Mouse (Mus musculus) right cerebral cortex, postnatal 14 days (tissue): ENCODE data around the gene Cox20.
A peak's percentile ranks its signal among the peaks of the same experiment; 100 is the strongest.
"Not testable (repeated sequence)": the region's sequence is repeated elsewhere in the genome, so short reads cannot be mapped to it uniquely, and the experiment has no call there.

ENCODE experiments used
- DNase-seq: peaks from one replicate; pipeline ENCODE4 v3.0.0; 2022

Cox20 gene

DNA sequence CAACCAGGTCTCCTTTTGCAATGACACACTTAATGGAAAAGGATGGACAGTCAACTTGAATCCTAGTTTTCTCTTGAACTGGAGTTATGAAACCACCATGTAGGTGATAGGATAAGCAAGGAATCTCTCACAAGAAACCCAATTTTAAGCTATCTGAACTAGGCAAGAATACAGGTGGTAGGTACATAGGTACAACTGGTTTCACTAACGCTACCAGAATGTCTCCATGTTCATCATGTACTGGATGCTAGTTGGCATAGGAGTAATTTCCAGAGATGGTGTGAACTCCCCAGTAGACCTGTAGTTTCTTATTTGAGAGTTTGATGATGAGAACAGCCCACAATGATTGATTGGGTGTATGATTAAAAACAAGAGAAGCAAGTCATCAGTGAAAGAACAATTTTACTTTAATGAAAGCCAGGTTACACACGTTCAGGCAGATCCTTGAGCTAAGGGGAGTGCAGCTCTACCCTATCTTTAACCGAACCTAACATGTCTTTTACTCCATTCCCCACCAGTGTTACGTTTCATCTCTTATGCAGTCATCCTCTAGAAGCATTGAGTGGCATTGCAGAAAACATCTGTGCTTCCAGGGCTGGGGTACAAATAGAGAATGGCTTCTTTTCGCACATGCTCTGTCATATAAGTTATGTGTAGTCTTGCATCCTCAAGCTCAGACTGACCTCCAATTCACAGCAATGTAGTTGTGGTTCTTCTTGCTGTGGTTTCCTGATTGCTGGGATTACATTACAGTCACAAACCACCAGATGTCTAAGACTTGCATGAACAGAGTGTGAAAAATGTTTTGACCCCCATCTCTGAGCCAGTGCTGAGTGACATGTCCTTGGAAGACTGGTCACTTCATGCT, 2.0 kb downstream of the Cox20 start:
- no peak for DNase-seq

DNA sequence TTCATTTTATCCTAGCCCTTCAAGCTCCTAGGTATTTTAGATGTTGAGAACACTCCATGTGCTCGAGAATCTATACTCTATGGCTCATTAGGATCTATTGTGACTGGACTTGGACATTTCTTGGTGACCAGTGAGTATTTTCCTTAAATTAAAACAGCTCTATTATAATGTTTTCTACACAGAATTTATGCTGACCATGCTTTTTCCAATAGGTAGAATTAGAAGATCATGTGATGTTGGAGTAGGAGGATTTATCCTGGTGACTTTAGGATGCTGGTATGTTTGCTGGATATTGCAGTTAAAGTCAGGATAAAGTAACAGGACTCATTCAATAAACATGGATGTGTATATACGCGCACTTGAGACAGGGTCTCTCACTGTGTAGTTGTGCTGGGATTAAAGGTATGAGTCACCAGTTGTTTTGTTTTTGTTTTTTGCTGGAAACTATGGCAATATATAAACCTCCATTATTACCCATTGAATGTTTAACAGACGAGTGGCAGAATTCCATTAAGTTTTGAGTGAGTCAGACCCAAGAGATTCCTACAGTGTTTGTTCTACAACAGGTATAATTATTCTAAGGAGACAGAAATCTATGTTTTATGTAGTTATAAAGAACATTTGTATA, 2.9 kb downstream of the Cox20 start:
- DNase-seq, result no peak

DNA sequence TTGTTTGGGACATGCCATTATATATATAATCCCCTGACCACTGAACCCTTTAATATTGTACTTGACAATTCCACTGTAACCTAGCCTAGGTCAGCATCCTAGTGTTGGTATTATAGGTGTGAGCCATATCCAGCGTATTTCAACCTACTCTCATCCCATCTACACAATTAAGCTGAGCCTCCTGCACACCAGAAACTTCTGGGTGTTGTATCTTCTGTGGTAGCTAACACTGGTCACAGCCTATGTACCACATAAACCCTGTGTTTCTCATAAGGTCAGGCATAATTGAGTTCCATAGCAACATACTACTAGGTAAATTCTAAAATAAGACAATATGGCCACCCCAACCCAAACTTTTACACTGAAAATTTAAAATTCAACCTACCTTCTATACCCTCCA, 4.3 kb downstream of the Cox20 start:
- no peak for DNase-seq

DNA sequence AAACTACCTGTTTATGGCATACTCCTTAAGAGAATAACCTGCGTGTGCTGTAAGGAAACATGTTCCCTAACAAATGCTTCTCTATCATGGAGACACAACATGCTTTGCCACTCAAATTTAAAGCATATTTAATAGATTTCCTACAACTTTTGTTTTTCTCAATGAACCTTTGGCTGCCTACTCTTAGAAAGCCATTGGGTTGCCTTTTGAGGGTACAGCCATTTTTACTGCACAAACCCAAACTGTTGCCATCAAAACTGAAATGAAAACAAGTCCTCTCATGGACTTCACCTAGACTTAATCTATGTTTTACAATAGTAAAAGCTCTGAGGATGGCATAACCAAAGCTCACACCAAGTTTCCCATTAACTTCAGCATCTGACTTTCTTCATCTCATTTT, 5.6 kb downstream of the Cox20 start:
- no peak for DNase-seq

DNA sequence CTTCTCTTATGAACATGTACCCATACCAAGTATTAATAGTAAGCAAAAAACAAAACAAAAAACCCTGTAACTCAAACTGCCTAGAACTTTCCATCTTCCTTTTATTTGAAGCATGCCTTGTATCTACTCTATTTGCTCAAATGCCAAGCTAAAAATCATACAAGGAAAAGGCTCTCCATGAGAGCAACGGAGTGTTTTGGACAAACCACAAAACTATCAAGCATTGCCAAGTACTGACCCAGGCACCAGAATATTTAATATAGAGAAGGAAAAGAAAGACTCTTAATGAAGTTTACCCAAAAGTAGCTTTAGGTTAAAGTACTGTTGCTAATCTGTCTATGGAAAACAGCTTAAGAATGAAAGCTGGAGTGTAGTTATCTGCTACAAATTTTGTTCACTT, 7.4 kb downstream of the Cox20 start:
- DNase-seq, result no peak

DNA sequence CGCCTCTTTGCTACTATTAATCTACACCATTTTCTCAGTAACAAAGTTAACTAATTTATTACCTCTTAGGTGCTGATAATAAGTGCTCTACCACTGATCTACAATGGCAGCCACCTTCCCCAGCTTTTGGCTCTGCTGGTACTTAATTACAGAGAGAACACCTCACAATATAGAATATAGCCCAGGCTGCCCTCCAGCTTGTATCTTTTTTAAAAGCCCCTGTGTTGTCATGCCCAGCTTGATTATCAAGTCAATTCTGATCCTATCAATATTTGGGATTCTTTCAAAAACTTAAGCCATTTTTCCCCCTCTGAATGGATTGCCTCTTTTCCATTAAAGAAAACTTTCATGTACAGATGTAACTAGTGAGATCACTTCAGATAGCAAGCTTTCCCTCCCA, 8.0 kb downstream of the Cox20 start:
- DNase-seq, result no peak

DNA sequence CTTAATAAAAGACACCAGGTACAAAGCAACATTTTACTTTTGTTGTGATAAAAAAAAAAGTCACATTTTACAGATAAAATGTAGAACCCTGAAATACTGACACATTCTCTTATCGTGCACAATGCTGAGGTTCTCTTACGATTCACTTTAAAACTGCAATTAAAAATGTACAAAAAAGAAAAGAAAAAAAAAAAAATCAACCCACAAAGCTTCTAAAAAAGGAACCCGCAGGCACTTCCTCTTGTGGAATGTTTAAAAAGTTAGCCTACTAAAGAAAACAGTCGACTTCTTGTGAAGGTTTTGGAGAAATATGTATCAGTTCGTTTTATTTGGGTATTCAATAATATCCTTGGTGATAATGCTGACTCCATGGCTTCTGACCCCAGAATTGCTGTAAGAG, 10.1 kb downstream of the Cox20 start:
- no peak for DNase-seq

DNA sequence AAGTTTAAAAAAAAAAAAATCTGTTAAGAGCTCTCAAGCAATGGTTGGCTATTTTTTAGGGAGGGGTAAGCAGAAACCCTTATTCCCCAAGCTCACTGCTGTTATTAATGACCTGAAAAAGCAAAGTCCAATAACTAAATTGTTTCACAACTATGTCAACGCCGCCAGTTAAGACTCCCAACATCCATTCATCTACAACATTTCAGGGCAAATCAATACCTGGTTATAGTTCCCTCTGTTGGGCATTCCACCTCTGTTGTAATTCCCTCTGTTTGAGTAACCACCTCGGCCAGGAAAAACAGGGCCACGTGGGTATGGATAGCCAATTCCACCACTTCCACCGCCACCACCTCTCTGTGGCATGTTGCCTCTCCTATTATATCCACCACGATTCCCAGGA, 11.0 kb downstream of the Cox20 start:
- no peak for DNase-seq

DNA sequence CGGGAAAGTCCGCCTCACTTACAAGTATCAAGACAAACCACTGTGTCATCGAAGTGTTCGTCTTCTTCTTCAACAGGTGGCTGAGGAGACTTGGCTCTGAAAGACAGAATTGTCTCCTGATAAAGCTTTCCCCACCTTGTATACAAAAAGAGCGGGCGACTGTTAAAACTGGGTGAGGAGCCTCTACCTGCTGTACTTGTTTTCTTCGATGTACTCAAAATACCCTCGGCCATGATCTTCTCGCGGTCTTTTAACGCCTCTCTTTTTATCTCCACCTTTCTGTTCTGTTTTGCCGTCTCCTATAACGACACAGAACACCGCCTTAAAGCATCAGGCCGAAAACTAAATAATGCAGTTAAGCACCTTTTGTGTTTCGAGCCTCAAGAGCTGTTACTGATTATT, 16.9 kb downstream of the Cox20 start:
- no peak for DNase-seq

DNA sequence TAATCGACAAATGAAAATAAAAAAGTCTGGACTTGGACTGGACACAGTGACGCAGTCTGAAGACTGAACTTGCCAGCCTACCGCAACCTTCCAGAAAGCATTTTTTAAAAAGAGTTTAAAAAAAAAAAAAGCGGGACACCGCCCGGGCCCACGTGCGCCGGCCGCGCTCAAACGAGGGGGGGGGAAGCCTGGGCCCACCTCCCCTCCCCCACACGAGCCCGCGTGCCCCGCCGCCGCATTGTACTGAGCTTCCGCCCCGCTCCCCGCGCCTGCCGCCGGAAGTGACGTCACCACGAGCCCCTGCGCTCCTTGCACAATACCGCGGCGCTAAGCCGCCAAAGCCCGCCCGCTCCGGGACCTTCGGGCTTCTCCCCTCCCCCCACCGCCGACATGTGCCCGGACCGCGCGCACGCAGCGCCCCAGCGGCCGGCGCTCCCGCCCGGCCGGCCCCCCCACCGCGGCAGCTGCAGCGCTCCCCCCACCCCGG, 17.4 kb downstream of the Cox20 start:
- DNase-seq, result peak; percentile 97

DNA sequence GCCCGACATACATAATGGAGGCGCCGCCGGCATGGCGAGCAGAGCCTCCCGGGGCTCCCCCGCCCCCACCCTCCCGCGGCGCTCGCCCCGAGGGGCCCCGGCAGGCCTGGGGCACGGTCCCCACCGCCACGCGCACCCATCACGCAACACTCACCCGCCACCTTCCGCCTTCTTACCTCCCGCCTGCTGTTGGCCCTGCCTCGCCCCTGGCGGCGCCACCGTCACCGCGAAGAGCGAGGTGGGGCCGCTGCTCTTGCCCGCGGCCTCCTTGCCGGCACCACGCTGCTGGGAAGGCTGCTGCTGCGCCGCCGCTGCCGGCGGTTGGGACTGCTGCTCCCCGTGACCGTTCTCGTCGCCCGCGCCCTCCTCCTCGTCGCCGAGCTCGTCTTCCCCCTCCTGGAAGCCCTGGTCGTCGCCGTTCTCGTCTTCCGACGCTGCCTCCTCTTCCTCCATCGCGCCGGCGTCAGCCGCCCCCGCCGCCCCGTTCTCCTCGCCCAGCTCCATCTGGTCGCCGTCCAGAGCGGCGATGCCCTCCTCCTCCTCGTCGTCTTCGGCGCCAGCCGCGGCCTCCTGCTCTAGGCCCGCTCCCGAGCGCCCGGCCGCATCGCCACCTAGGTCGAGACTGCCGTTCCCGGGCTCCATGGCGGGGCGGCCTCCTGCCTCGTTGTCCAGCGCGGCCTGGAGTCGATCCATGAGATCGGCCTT, 18.0 kb downstream of the Cox20 start:
- DNase-seq, result peak; percentile 64

DNA sequence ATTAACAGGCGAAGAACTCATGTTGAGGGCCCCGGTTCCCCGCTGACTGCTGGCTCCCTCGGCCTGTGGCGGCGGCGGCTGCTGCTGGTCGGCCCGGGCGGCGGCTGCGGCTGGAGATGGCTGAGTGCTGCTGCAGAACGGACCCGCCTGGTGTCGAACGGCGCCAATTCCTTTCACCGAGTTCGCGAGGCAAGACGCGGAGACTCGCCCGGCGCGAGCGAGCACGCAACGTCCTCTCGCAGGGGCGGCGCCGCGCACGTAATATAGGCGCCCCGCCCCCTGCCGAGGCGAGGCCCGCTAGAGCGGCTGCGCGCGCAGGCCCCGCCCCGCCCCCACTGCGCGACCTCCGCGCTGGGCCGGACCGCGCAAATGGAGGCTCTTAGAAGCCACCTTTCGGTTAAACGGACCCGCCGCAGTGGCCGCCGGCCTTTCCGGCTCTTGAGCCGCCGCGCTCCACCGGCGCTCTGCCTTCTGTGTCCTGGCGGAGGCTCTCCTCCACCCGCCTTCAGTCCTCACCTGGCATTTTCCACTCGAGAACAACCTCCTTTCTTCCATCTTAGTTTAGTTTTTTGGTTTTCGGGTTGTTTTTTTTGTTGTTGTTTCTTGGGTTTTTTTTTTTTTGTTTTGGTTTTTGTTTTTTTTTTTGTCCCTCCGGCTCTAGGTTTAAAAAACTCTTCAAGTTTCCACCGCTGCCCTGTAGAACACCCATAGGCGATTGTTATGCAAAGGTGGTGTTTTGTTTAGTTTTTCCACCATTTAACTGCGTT, 18.8 kb downstream of the Cox20 start, which contains the start of gene Hnrnpu:
Hnrnpu (minus strand) TSS at position 247 of the 767 bp plus-strand sequence.
- DNase-seq, result peak; percentile 98

DNA sequence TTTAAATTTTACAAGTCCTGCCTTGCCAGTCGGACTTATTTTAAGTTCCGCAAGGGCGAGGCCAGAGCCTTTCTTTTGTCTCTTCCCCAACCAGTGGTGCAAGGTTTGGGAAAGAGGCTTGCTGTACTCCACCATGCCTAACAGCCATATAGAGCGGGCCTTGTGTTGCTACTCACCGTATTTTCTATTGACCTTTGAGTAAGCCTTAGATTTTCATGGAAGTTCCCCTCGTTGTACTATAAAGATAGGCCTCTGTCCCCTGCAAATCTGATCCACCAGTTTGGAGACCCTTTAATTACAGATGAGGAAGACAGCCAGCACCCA, 19.4 kb downstream of the Cox20 start:
- DNase-seq, result no peak

DNA sequence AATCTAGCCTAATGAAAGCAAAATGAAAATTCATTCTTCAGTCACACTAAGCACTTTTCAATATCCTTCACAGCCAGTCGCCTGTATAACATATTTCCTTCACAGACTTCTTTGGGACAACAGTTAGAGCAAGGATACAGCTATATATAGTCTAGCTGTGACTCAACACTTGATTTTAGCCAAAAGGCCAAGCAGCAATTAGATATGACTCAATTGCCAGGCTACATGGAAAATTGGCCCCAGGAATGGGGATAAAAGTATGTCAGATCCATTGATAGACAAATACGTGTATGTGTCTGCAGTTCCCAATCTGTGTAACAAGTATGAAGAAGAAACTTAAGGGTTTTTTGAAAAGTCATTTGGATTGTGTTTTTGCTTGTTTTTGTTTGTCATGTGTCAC, 21.3 kb downstream of the Cox20 start:
- DNase-seq, result no peak

DNA sequence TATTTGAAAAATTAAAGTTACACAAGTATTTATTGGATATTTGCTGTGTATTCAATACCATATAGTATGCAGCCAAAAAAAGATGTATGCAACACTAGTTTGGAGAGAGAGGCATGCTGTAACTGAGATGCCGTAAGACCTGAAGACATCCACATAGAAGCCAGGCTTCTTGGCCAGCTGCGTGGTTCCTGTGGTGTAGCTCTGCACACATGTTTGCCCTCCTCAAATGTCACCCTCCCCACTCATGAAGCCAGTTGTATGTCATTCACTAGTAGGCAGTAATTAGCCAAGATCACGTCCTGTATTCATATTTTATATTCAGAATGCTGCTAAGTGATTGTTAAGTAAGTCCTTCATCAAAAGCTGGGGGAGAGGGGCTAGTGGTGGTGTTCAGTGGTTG, 22.5 kb downstream of the Cox20 start:
- no peak for DNase-seq

DNA sequence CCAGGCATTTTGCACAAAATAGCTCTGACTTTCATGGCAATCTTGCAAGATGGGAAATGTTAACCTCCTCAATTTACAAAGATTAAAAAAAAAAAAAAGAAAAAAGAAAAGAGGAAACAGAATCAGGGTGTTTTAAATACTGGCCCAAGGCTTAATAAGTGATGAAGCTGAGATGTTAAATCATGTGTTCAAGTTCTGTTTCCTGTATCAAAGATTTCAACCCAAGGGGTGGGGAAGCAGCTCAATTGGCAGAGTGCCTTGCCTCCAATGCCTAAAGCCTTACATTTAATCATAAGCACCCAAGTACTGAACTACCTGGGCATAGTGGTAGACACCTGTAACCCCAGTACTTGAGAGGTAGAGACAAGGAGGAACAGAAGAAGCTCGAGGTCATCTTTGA, 23.1 kb downstream of the Cox20 start:
- DNase-seq, result no peak

DNA sequence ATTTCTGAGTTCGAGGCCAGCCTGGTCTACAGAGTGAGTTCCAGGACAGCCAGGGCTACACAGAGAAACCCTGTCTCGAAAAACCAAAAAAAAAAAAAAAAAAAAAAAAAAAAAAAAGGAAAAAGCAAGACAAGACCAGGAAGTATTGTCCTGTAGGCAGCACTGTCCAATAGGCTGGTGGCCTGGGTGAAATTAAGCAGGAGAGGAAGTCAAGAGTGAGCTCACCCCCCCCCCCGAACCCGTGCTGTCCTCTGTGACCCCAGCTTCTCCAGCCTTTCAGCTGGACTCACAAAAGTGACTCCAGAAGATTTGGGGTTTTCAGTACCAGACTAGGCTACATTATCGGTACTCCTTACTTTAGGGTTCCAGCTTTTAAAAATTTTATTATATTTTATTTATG, 23.7 kb downstream of the Cox20 start:
- no peak for DNase-seq

DNA sequence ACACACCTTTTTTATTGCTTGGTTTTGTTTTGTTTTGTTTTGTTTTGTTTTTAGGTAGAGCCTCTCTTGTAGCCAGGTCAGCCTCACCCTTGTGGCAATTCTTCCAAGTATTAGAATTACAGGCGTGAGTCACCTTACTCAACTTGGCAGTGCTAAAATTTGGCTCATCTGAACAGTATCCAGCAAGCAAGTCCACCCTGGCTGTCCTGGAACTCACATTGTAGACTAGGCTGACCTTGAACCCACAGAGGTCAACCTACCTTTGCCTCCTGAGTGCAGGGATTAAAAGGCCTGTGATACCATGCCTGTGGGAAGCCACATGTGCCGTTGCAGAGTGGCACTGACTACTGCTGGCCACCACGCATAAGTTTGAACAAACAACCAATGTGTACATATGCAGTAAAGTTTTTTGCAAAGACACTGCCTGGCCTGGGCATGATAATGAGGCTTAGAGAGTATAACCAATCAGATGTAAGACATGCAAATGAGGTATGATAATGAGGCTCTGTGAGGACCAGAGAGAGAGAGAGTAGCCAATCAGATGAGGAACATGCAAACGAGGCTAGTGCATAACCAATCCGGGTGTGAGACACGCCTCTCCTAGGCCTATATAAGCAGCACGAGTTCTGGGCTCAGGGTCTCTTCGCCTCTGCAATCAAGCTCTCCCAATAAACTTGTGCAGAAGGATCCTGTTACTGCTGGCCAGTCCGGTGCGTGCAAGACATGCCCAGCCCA, 25.3 kb downstream of the Cox20 start:
- not testable (repeated sequence) for DNase-seq

DNA sequence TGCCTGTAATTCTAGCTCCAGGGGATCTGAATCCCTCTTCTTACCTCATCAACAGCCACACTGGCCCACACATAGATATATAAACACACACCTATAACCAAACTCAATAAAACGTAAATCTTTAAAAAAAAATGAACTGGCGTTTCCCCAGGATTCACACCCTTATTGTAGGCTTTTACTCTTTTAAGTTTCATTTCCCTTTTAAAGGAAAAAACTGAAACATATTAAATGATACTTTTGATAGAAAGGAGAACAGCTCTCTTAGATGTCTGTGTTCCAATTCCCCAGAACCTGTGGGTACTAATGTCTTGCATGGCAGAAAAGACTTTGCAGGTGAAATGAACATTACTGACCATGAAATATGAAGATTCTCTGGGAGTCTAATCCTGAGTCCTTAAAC, 31.9 kb downstream of the Cox20 start:
- no peak for DNase-seq

DNA sequence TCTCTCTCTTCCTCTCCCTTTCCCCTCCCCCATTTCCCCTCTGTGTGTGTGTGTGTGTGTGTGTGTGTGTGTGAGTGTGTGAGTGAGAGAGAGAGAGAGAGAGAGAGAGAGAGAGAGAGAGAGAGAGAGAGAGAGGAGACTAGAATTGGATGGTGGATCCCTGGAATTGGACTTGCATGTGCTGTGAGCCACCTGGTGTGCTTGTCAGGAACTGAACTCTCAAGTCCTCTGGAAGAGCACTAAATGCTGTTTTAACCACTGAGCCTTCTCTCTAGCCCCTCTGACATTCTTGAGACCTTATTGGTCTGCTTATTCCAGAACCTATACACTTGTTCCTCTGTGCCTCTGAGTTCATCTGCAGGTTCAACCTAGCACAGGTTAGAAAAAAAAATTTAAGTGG, 32.7 kb downstream of the Cox20 start:
- no peak for DNase-seq

DNA sequence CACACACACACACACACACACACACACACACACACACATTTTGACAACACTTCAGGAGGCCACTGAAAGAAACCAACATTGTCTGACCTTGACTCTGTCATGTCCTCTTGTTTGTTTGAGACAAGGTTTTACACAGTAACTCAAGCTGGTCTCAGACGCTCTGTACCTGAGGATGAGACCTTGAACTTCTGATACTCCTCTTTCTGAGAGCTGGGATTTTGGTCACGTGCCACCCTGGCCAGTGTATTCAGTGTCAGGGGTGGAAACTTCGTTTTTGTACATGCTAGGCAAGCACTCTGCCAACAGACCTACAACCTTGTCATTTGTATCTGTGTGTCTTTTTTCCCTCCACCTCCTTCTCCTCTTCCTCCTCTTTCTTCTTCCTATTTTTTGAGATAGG, 35.6 kb downstream of the Cox20 start:
- DNase-seq, result no peak
